Mouse (Mus musculus): Measurements from ENCODE around the gene Gde1. TPM values are rescaled to one million over a fixed set of nuclear protein-coding genes. Genes with fewer than 3 reads are reported as not detected.

Gde1 gene
- polyA plus RNA-seq, 1 experiment from 2014 or later = 110 TPM

- Histone ChIP-seq H3K27me3 (ENCODE audit: control insufficient read depth, insufficient read depth, low read length) (no peaks in the 10 kb centered on the region), H3K4me3 (replicated peaks; ENCODE audit: low read length) (no peak overlapping the region), H3K9ac (ENCODE audit: low read length) (no peak overlapping the region), H3K9me3 (replicated peaks; ENCODE audit: control insufficient read depth, low read length) (no peaks in the 10 kb centered on the region), H3K4me2 (ENCODE audit: low read depth, low read length) (no peak overlapping the region), H3K4me1 (ENCODE audit: control insufficient read depth, insufficient read depth, low read length) (peaks cover 7% of the 10 kb centered on the region; the same call in 1 of the 2 replicates), H3K27ac (ENCODE audit: low read length) (no peak overlapping the region), H3K36me3 (ENCODE audit: control insufficient read depth, insufficient read depth, low read length) (peaks cover 5% of the 10 kb centered on the region; the same call in 1 of the 2 replicates)
- WGBS = 63% methylated on average over 1 of the region's 1 CpGs
- ATAC-seq (ENCODE audit: insufficient read depth, low FRiP score) = no peak
Measured at GRCm38 (mm10) chr7:118738730-118739129, 33.2 kb upstream of the Gde1 start.

- Histone ChIP-seq H3K4me1 (ENCODE audit: control insufficient read depth, insufficient read depth, low read length) (no peaks in the 10 kb centered on the region), H3K4me3 (replicated peaks; ENCODE audit: low read length) (no peak overlapping the region), H3K4me2 (ENCODE audit: low read depth, low read length) (no peak overlapping the region), H3K36me3 (ENCODE audit: control insufficient read depth, insufficient read depth, low read length) (peaks cover 9% of the 10 kb centered on the region), H3K9ac (ENCODE audit: low read length) (no peak overlapping the region), H3K9me3 (replicated peaks; ENCODE audit: control insufficient read depth, low read length) (no peaks in the 10 kb centered on the region), H3K27me3 (ENCODE audit: control insufficient read depth, insufficient read depth, low read length) (no peaks in the 10 kb centered on the region), H3K27ac (ENCODE audit: low read length) (no peak overlapping the region)
- ATAC-seq (ENCODE audit: insufficient read depth, low FRiP score) = no peak
- WGBS = 93% methylated on average over 13 of the region's 13 CpGs
Measured at GRCm38 (mm10) chr7:118733225-118733624, 27.6 kb upstream of the Gde1 start.

- WGBS = 87% methylated on average over 3 of the region's 3 CpGs
- no peak overlapping the region for H3K4me3 ChIP-seq (replicated peaks; ENCODE audit: low read length)
- no peaks in the 10 kb centered on the region for H3K4me1 ChIP-seq (ENCODE audit: control insufficient read depth, insufficient read depth, low read length)
- no peak overlapping the region for H3K27ac ChIP-seq (ENCODE audit: low read length)
- H3K36me3 ChIP-seq (ENCODE audit: control insufficient read depth, insufficient read depth, low read length) = peaks cover 9% of the 10 kb centered on the region
- H3K4me2 ChIP-seq (ENCODE audit: low read depth, low read length) = no peak overlapping the region
- no peaks in the 10 kb centered on the region for H3K27me3 ChIP-seq (ENCODE audit: control insufficient read depth, insufficient read depth, low read length)
- no peak for ATAC-seq (ENCODE audit: insufficient read depth, low FRiP score)
- H3K9me3 ChIP-seq (replicated peaks; ENCODE audit: control insufficient read depth, low read length) = no peaks in the 10 kb centered on the region
- H3K9ac ChIP-seq (ENCODE audit: low read length) = no peak overlapping the region
Measured at GRCm38 (mm10) chr7:118731781-118732180, 26.2 kb upstream of the Gde1 start.

GRCm38 (mm10) chr7:118728846-118729587 is 23.4 kb upstream of the Gde1 start:
- Histone ChIP-seq H3K9me3 (replicated peaks; ENCODE audit: control insufficient read depth, low read length) (no peaks in the 10 kb centered on the region), H3K4me2 (ENCODE audit: low read depth, low read length) (no peak overlapping the region), H3K27me3 (ENCODE audit: control insufficient read depth, insufficient read depth, low read length) (no peaks in the 10 kb centered on the region), H3K4me3 (replicated peaks; ENCODE audit: low read length) (no peak overlapping the region), H3K4me1 (ENCODE audit: control insufficient read depth, insufficient read depth, low read length) (no peaks in the 10 kb centered on the region), H3K36me3 (ENCODE audit: control insufficient read depth, insufficient read depth, low read length) (peaks cover 7% of the 10 kb centered on the region), H3K27ac (ENCODE audit: low read length) (no peak overlapping the region), H3K9ac (ENCODE audit: low read length) (no peak overlapping the region)
- 88% methylated on average over 13 of the region's 13 CpGs for WGBS
- no peak; the same call in 1 of the 2 replicates for ATAC-seq (ENCODE audit: insufficient read depth, low FRiP score)

GRCm38 (mm10) chr7:118725459-118725858 is 19.9 kb upstream of the Gde1 start:
- peaks cover 3% of the 10 kb centered on the region; the same call in 1 of the 2 replicates for H3K36me3 ChIP-seq (ENCODE audit: control insufficient read depth, insufficient read depth, low read length)
- no peak overlapping the region for H3K27ac ChIP-seq (ENCODE audit: low read length)
- no peak overlapping the region for H3K4me3 ChIP-seq (replicated peaks; ENCODE audit: low read length)
- WGBS = 69% methylated on average over 2 of the region's 2 CpGs
- no peaks in the 10 kb centered on the region for H3K9me3 ChIP-seq (replicated peaks; ENCODE audit: control insufficient read depth, low read length)
- no peak for ATAC-seq (ENCODE audit: insufficient read depth, low FRiP score)
- H3K4me2 ChIP-seq (ENCODE audit: low read depth, low read length) = no peak overlapping the region
- no peak overlapping the region for H3K9ac ChIP-seq (ENCODE audit: low read length)
- no peaks in the 10 kb centered on the region for H3K27me3 ChIP-seq (ENCODE audit: control insufficient read depth, insufficient read depth, low read length)
- H3K4me1 ChIP-seq (ENCODE audit: control insufficient read depth, insufficient read depth, low read length) = no peaks in the 10 kb centered on the region

GRCm38 (mm10) chr7:118723927-118724326 is 18.3 kb upstream of the Gde1 start:
- Histone ChIP-seq H3K27me3 (ENCODE audit: control insufficient read depth, insufficient read depth, low read length) (no peaks in the 10 kb centered on the region), H3K4me2 (ENCODE audit: low read depth, low read length) (no peak overlapping the region), H3K9me3 (replicated peaks; ENCODE audit: control insufficient read depth, low read length) (no peaks in the 10 kb centered on the region), H3K9ac (ENCODE audit: low read length) (no peak overlapping the region), H3K4me3 (replicated peaks; ENCODE audit: low read length) (no peak overlapping the region), H3K4me1 (ENCODE audit: control insufficient read depth, insufficient read depth, low read length) (no peaks in the 10 kb centered on the region), H3K36me3 (ENCODE audit: control insufficient read depth, insufficient read depth, low read length) (no peaks in the 10 kb centered on the region), H3K27ac (ENCODE audit: low read length) (no peak overlapping the region)
- WGBS = 91% methylated on average over 9 of the region's 9 CpGs
- no peak for ATAC-seq (ENCODE audit: insufficient read depth, low FRiP score)

GRCm38 (mm10) chr7:118718066-118718465 is 12.5 kb upstream of the Gde1 start:
- Histone ChIP-seq H3K4me1 (ENCODE audit: control insufficient read depth, insufficient read depth, low read length) (peaks cover 6% of the 10 kb centered on the region; the same call in 1 of the 2 replicates), H3K9ac (ENCODE audit: low read length) (no peak overlapping the region), H3K27me3 (ENCODE audit: control insufficient read depth, insufficient read depth, low read length) (no peaks in the 10 kb centered on the region), H3K36me3 (ENCODE audit: control insufficient read depth, insufficient read depth, low read length) (no peaks in the 10 kb centered on the region), H3K27ac (ENCODE audit: low read length) (no peak overlapping the region), H3K9me3 (replicated peaks; ENCODE audit: control insufficient read depth, low read length) (no peaks in the 10 kb centered on the region), H3K4me3 (replicated peaks; ENCODE audit: low read length) (no peak overlapping the region), H3K4me2 (ENCODE audit: low read depth, low read length) (no peak overlapping the region)
- no peak for ATAC-seq (ENCODE audit: insufficient read depth, low FRiP score)
- 91% methylated on average over 4 of the region's 4 CpGs for WGBS

- WGBS = 85% methylated on average over 1 of the region's 1 CpGs
- no peaks in the 10 kb centered on the region for H3K27me3 ChIP-seq (ENCODE audit: control insufficient read depth, insufficient read depth, low read length)
- ATAC-seq (ENCODE audit: insufficient read depth, low FRiP score) = no peak
Measured at GRCm38 (mm10) chr7:118714873-118715272, 9.3 kb upstream of the Gde1 start.

GRCm38 (mm10) chr7:118712228-118713173 is 6.9 kb upstream of the Gde1 start, which contains the start of gene Ccp110:
Ccp110 (plus strand) TSS chr7:118712552.
- Histone ChIP-seq H3K36me3 (ENCODE audit: control insufficient read depth, insufficient read depth, low read length) (no peaks in the 10 kb centered on the region), H3K9ac (ENCODE audit: low read length) (peak within 1 kb of the TSS; percentile 81), H3K27me3 (ENCODE audit: control insufficient read depth, insufficient read depth, low read length) (no peaks in the 10 kb centered on the region), H3K9me3 (replicated peaks; ENCODE audit: control insufficient read depth, low read length) (no peaks in the 10 kb centered on the region), H3K4me2 (ENCODE audit: low read depth, low read length) (peak within 1 kb of the TSS; percentile 91), H3K4me1 (ENCODE audit: control insufficient read depth, insufficient read depth, low read length) (peaks cover 9% of the 10 kb centered on the region; the same call in 1 of the 2 replicates), H3K4me3 (replicated peaks; ENCODE audit: low read length) (peak within 1 kb of the TSS; percentile 97), H3K27ac (ENCODE audit: low read length) (peak within 1 kb of the TSS; percentile 33; the same call in 1 of the 2 replicates)
- under 1% methylated on average over 48 of the region's 48 CpGs for WGBS
- ATAC-seq (ENCODE audit: insufficient read depth, low FRiP score) = peak; percentile 97

More at GRCm38 (mm10) chr7:118714873-118715272, 9.3 kb upstream of the Gde1 start:
- Histone ChIP-seq H3K36me3 (ENCODE audit: control insufficient read depth, insufficient read depth, low read length) (no peaks in the 10 kb centered on the region), H3K4me1 (ENCODE audit: control insufficient read depth, insufficient read depth, low read length) (peaks cover 9% of the 10 kb centered on the region; the same call in 1 of the 2 replicates), H3K9ac (ENCODE audit: low read length) (no peak overlapping the region), H3K27ac (ENCODE audit: low read length) (no peak overlapping the region), H3K9me3 (replicated peaks; ENCODE audit: control insufficient read depth, low read length) (no peaks in the 10 kb centered on the region), H3K4me3 (replicated peaks; ENCODE audit: low read length) (no peak overlapping the region), H3K4me2 (ENCODE audit: low read depth, low read length) (no peak overlapping the region)
